ENCODE assay signal across 19 mouse cellular contexts in the genomic region with DNA sequence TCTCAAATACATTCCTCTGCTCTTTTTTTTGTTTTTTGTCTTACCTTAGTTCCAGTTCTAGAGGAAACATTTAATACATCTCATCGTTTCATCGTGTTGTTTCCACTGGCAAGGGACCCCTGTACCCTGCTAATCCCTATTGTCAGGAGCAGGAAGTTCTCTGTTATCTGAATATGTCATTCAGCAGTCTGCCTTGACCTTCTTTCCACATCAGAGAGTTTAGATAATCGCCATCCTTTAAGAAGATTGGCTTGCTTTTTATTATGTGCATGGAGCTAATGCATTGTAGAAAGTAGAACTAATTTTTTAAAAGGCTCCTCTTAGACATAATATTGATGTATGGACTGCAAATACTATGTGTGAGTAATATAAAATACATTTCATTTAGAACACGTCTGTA. TPM values are rescaled to one million over a fixed set of nuclear protein-coding genes. Genes with fewer than 3 reads are reported as not detected.
"Had no signal": no experiment of that assay in that cellular context is flagged by ENCODE, and none has a peak within 500 bp of the region (broad histone marks: within the 10 kb centered on the region; RNA-seq: fewer than 3 reads in every experiment).

No protein-coding gene starts in this region.

- DNase-seq: liver, postnatal 0 days; lung, adult 2 months; lung, postnatal 14 days; lung, postnatal 36 days; midbrain, embryonic 14.5 days; right cerebral cortex, postnatal 14 days; thymus, adult 2 months; thymus, postnatal 25 days; thymus, postnatal 4 days had no signal

- H3K4me2 ChIP-seq: liver, embryonic 15.5 days; lung, embryonic 15.5 days; midbrain, embryonic 11.5 days; neural tube, embryonic 12.5 days; stomach, embryonic 15.5 days had no signal

- H3K27ac ChIP-seq: liver, embryonic 15.5 days; lung, embryonic 15.5 days; macrophage; neural tube, embryonic 12.5 days; stomach, embryonic 15.5 days; stomach, postnatal 0 days had no signal

- H3K27me3 ChIP-seq: liver, embryonic 15.5 days; lung, embryonic 15.5 days; neural tube, embryonic 12.5 days; stomach, embryonic 15.5 days had no signal

- ATAC-seq: liver, postnatal 0 days; lung, postnatal 0 days had no signal

- H3K4me1 ChIP-seq: liver, embryonic 15.5 days; lung, embryonic 15.5 days; megakaryocyte, embryonic 14.5 days; stomach, embryonic 15.5 days had no signal

- H3K9me3 ChIP-seq: liver, embryonic 15.5 days; lung, embryonic 15.5 days; megakaryocyte, embryonic 14.5 days; neural tube, embryonic 12.5 days; stomach, embryonic 15.5 days had no signal

- H3K4me3 ChIP-seq: liver, embryonic 15.5 days; lung, embryonic 15.5 days; megakaryocyte, embryonic 14.5 days; neural tube, embryonic 12.5 days; stomach, embryonic 15.5 days had no signal

- H3K36me3 ChIP-seq: liver, embryonic 15.5 days; lung, embryonic 15.5 days; neural tube, embryonic 12.5 days; stomach, embryonic 15.5 days had no signal

- H3K9ac ChIP-seq: liver, embryonic 15.5 days; liver, postnatal 0 days; lung, embryonic 15.5 days; neural tube, embryonic 12.5 days; stomach, embryonic 15.5 days had no signal

RNA-seq across cellular contexts. Expression of gene Akap6, which starts 58.7 kb away (rescaled TPM):
- total RNA-seq: monocyte, adult 5-6 weeks had no signal
